Mouse (Mus musculus) neural tube, embryonic 10.5 days (tissue): ENCODE measurements around the gene Cyp2d22.
"Not testable (repeated sequence)": the region's sequence is repeated elsewhere in the genome, so short reads cannot be mapped to it uniquely, and the experiment has no call there.

Experiments used
- DNase-seq: peaks from one replicate; pipeline ENCODE4 v3.0.0-alpha.2; 2017; ENCODE audit warnings: low spot score; ENCODE audit errors: extremely low spot score

The Cyp2d22 gene

GRCm38 (mm10) chr15:82379871-82380713, at the start of gene Cyp2d22:
Cyp2d22 (minus strand) TSS chr15:82380260.
- DNase-seq, result peak; percentile 69

- DNase-seq, result no peak
Observed at GRCm38 (mm10) chr15:82423471-82423870, 43.4 kb upstream of the Cyp2d22 start.

DNA sequence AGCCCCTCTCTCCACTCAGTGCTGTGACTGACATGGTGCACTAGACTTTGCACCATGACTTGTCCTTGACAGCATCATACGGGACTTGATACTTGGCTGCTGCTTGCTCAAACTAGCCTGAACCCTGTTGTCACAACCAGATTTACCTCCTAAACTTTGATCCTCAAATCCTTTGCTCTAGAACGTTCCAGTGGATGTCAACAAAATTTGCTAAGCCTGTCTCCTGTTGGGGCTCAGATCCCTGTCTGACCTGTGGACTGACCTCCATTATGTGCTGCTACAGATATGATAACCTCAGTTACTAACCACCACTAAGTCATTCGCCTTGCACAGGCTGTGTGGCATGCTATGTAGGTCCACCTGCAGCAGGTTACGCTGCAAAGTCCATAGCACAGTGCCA, 42.9 kb upstream of the Cyp2d22 start:
- DNase-seq, result no peak

DNA sequence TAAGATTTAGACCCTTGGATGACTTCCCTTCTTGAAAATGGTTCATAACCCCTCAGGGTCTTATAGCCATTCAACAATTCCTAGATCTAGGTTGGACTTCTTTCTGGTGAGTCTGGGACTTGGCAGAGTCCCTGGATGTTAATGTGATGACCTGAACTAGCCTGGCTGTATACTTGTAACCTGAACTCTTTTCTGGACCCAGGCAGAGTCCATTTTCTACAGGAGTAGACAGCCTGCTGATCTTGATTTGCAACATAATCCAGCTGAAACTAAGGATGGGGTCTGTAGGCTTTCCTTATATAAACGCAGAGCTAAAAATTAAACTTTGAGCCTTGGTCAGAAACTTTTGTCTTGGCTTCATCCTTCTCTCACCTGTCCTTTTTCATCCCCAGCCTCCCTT, 38.6 kb upstream of the Cyp2d22 start:
- no peak for DNase-seq

DNA sequence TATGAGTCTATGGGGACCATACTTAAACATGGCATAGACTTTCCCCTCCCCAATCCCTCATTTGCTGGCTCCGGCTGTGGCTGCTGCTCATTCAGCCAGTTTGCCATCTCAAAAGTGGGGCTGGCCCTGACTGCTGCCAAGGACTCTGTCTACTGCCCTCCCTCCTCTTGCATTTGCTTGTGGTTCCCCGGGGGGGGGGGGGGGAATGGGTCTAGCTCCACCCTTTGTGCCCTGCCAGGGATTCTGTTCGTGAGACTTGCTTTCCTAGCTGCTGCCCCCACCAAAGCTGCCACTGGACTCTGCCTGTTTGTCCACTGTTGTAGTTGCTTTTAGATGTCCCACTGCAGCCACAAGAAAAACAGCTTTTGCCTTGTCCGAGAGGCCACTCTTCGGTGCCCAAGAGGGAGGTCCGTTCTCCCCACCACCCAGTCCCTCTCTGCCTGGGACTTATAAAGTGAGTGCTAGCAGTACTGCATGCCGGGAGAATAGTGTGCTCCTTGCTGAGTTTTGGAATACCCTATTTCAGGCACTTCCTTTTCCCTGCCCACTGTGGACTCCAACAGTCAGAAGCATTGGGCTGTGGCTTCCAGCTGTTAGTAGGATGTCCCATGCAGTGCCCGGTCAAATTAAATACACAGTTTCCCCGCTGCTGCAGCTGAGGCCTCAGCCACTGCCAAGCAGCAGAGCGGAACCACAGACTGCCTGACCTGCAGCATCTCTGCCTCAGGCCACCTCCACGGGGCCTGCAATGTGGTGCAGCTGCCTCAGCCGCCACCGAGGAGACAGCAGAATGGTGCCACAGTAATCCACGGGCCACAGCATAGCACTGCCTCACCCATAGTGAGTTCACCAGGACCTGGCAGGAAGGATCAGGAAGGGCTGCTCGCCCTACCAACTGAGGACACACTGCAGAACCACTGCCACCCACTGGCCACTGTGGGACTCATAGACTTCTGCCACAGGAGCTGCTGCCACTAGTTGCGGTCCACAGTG, 37.0 kb upstream of the Cyp2d22 start:
- peak; percentile 63 for DNase-seq

- no peak for DNase-seq
Observed at GRCm38 (mm10) chr15:82407536-82407935, 27.5 kb upstream of the Cyp2d22 start.

DNA sequence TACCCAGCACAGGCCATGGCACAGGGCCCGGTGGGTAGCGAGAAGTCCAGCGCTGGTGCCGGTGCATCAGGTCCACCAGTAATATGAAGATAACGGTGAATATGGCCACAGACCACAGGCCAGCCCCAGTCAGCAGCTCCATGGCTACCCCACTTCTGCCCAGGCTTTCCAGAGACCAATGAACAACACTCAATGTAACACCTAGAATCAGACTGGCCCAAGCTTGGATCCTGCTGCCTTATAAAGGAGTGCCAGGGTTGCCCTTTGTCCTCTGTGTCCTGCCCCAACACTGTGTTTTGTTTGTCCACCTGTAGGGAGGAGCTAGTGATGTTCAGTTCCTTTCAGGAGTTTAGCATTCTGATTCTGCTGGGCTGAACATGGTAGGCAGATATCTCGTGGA, 26.9 kb upstream of the Cyp2d22 start, which contains the start of gene Cyp2d10:
TSS of gene Cyp2d10 (minus strand) at position 215 of the 400 bp plus-strand sequence.
- DNase-seq, result no peak

- no peak for DNase-seq
Observed at GRCm38 (mm10) chr15:82404163-82404562, 24.1 kb upstream of the Cyp2d22 start.

GRCm38 (mm10) chr15:82403606-82404005, 23.5 kb upstream of the Cyp2d22 start:
- DNase-seq, result no peak

GRCm38 (mm10) chr15:82402741-82403140, 22.7 kb upstream of the Cyp2d22 start:
- no peak for DNase-seq

GRCm38 (mm10) chr15:82402106-82402505, 22.0 kb upstream of the Cyp2d22 start:
- no peak for DNase-seq

DNA sequence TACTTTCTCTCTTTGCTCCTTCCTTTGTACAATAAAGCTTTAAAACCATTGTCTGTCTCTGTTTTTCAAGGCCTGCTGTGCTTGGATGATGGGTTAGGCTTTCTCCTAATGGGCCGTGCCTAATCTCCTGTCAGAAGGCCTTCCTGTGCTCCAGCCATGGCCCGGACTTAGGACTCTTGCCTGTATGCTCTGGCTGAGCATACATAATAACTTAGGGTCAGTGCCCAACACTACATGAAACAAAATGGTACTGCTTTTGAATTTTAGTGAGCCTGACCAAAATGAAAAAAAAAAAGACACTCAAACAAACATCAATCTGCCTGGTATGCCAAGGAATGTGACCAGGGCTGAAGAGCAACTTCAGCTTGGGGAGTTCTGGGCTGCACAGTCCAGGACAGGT, 21.5 kb upstream of the Cyp2d22 start:
- DNase-seq, result no peak

GRCm38 (mm10) chr15:82395955-82396354, 15.9 kb upstream of the Cyp2d22 start:
- not testable (repeated sequence) for DNase-seq

- DNase-seq, result not testable (repeated sequence)
Observed at GRCm38 (mm10) chr15:82393922-82394321, 13.9 kb upstream of the Cyp2d22 start, which contains the start of gene Cyp2d11. Cyp2d11 (minus strand) TSS chr15:82394022.

GRCm38 (mm10) chr15:82389916-82390315, 9.9 kb upstream of the Cyp2d22 start:
- not testable (repeated sequence) for DNase-seq

DNA sequence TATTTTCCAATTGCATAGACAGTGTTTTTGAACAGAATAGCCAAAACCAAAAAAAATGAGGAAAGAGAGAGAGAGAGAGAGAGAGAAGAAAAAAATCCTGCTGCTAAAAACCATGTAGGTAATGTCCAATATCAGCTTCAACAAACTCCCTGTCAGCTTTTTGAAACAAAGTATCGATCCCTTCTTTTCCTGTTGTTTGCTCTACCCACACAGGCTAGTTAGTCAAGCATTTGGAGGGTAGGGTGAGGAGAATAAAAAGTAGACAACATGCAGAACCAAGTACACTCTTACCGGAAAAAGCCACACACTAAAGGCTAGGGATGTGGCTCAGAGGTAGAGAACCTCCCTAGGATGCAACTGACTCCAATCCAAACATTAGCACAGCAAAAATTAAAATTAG, 5.7 kb upstream of the Cyp2d22 start:
- DNase-seq, result no peak

DNA sequence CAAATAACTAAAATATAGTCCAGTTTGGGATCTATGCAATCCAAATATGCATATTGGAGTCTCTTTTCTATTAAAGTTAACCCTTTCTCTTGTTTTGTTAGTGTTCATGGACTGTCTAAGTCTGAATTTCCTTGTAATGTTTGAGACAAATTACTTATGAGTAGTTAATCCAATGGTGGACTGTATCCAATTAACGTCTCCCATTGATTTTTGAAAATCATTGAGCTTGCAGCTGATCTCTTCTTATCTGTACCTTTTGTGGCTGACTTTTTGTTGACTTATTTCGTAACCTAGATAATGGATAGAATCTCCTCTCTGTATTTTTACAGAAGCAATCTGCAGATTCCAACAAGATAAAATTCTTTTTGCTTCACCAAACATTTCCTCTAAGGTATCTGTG, 2.4 kb upstream of the Cyp2d22 start:
- DNase-seq, result no peak

DNA sequence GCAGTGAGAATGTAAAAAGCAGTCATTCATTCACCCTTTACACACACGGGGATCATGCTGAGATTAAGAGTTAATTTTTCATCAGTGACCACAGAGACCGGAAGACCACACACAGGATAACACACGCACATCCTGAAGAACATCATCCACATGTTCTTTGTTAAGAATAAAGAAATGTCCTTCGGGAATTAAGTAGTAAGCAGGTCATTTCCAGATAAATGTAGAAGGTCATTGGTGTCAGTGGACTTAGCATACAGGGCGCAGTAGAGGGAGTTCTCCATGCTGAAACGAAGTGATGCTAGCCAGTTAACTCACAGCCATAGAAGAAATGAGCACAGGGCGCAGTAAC, 628 bp upstream of the Cyp2d22 start:
- DNase-seq, result no peak

DNA sequence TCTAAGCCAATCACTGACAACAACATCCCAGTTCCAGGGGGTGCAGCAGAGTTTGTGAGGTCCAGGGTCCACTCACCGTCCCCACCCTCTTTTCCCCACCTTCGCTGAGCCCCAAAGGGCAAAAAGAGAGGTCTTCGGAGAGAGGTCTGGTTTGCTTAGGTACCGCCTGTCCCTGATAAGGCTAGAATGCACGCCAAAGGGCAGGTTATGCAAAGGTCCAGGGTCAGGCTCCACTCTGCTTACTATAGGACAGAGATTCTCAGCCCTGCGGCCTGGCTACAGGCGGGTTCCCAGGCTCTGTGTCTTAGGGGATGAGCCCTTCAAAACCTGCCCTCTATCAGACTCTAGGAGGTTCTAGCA, 569 bp downstream of the Cyp2d22 start:
- no peak for DNase-seq

GRCm38 (mm10) chr15:82378261-82379180, 1.5 kb downstream of the Cyp2d22 start:
- DNase-seq, result no peak

DNA sequence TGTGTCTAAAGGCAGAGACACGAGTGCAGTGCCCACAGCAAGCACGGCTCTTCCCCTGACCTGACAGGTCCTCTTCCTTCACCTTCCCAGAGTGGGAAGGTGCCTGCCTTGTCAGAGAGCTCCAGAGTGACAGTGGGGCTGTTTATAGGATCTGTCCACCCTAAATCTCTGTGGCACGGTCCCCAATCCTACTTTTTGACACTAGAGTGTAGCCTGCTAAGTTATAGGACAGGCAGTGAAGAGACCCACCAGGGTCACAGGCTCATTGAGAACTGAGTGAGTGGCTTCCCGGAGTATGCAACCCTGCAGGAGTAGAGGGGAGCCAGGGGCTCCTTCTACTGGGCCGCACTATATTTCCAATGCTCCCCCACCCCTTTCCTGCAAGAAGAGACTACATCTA, 2.4 kb downstream of the Cyp2d22 start:
- no peak for DNase-seq
